Mouse (Mus musculus): ENCODE measurements at regions not wholly inside any gene's neighbourhood (a gene's known extent, or its start where the extent isn't known, plus 50 kb on each side); places are given as distances from the start of the nearest gene placed in this dataset.

DNA sequence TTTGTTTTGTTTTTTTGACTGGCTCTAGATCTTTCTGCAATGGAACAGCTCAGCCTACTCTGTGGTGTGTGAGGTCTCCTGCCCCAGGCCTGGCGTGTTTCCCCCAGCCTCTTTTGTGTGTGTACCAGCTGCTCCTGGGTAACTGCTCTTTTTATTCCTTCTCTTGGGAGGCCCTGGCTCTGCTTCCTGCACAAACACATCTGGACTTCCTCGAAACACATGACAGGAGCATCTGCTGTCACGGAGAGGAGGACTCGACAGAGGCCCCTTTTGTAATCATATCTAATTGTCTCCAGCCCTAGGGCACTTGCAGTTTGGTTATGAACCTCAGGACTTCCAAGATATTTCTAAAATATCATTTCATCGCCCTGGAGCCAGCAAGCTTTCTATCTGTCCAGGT, 79.5 kb upstream of the Sdk2 start:
- TF ChIP-seq GATA1 (IDR thresholded peaks at IDR 0.05; ENCODE audit: low read length), result no peak
- no peak for TF ChIP-seq TAL1 (IDR thresholded peaks at IDR 0.05; ENCODE audit: low read length)
- Histone ChIP-seq H3K27me3 (ENCODE audit: control insufficient read depth) (no peaks in the 10 kb centered on the region), H3K4me3 (replicated peaks) (no peak overlapping the region), H3K4me1 (ENCODE audit: control insufficient read depth) (no peaks in the 10 kb centered on the region), H3K9me3 (ENCODE audit: control insufficient read depth, low read length) (no peaks in the 10 kb centered on the region), H3K36me3 (ENCODE audit: control insufficient read depth) (no peaks in the 10 kb centered on the region)

DNA sequence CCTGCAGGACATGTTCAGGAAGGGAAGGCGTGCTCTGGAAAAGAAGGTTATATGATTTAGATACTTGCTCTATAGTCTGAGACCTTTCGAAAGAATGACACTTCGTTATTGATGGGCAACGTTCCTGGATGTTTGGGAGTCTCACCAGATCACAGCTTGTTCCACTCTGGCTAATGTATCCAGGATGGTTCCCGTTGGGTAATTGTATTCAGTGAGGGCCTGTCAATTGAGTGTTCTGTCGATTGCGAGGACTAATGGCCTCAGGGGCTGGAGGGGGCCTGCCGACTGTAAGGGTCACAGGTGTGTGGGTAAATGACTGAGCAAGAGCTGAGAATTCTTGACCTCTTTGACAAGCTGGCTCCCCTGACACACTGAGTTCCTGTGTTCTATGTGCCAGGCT, 62.4 kb upstream of the Sdk2 start:
- Histone ChIP-seq H3K9me3 (ENCODE audit: control insufficient read depth, low read length) (no peaks in the 10 kb centered on the region), H3K36me3 (ENCODE audit: control insufficient read depth) (no peaks in the 10 kb centered on the region), H3K27me3 (ENCODE audit: control insufficient read depth) (no peaks in the 10 kb centered on the region), H3K4me3 (replicated peaks) (no peak overlapping the region), H3K4me1 (ENCODE audit: control insufficient read depth) (no peaks in the 10 kb centered on the region)
- no peak for TF ChIP-seq GATA1 (IDR thresholded peaks at IDR 0.05; ENCODE audit: low read length)
- no peak for TF ChIP-seq TAL1 (IDR thresholded peaks at IDR 0.05; ENCODE audit: low read length)

DNA sequence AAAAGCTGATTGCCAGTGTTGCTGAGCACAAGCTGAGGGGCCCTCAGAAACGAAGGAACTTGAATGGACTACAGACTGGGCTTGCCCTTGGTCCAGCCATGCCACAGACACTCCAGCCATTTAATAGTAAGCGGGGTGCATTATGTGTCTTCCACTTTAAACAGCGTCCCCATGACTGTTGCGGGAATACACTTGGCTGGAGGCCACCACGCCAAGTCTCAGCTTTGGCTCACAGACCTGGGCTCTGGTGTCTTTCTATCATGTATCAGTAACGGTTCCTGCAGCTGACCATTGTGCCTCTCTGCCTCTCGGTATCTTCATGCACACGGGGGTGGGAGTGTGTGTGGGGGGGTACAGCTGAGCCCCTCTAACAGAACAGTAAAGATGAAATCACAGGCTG, 62.0 kb upstream of the Sdk2 start:
- H3K4me1 ChIP-seq (ENCODE audit: control insufficient read depth), result no peaks in the 10 kb centered on the region
- H3K9me3 ChIP-seq (ENCODE audit: control insufficient read depth, low read length), result no peaks in the 10 kb centered on the region
- no peaks in the 10 kb centered on the region for H3K36me3 ChIP-seq (ENCODE audit: control insufficient read depth)
- no peak overlapping the region for H3K4me3 ChIP-seq (replicated peaks)
- no peaks in the 10 kb centered on the region for H3K27me3 ChIP-seq (ENCODE audit: control insufficient read depth)
- TF ChIP-seq GATA1 (IDR thresholded peaks at IDR 0.05; ENCODE audit: low read length) (no peak), TAL1 (IDR thresholded peaks at IDR 0.05; ENCODE audit: low read length) (no peak)

DNA sequence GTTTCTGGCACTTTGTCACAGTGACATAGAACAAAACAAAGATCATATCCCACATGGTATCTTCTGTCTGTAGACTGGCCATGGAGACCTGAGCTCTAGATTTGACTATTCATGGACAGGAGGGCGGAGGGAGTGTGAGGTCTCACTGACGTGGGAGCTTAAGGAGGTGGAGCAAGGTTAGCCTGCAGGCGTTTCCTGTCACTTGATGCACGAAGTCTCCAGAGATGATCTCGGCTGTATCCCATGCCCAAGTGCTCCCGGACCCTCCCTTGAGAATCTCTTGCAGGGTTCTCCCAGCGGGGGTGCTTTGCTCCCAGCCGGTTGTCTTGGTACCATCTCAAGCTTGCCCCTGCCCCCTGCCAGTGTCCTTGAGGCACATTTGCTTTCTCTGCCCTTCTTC, 60.6 kb upstream of the Sdk2 start:
- TF ChIP-seq TAL1 (IDR thresholded peaks at IDR 0.05; ENCODE audit: low read length) (no peak), GATA1 (IDR thresholded peaks at IDR 0.05; ENCODE audit: low read length) (no peak)
- Histone ChIP-seq H3K4me1 (ENCODE audit: control insufficient read depth) (no peaks in the 10 kb centered on the region), H3K4me3 (replicated peaks) (no peak overlapping the region), H3K36me3 (ENCODE audit: control insufficient read depth) (no peaks in the 10 kb centered on the region), H3K27me3 (ENCODE audit: control insufficient read depth) (no peaks in the 10 kb centered on the region), H3K9me3 (ENCODE audit: control insufficient read depth, low read length) (no peaks in the 10 kb centered on the region)

DNA sequence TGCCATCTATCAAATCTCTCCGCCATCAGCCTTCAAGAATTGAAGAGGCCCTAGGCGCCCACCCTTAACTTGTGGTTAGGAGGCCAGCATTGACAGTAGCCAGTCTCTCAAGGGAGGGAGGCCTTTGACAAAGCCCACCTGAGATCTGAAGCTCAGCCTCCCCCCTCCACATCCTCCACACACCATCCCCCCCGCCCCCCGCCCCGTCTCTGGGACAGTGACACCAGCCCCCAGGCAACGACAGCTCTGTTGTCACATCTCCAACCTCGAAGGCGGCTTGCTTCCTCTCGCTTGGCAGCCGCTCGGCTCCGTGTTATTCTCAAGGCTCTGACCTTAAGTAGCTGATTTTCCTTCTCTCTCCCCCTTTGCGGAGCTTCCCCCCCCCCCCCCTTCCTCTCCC, 55.3 kb upstream of the Sdk2 start:
- no peaks in the 10 kb centered on the region for H3K4me1 ChIP-seq (ENCODE audit: control insufficient read depth)
- H3K9me3 ChIP-seq (ENCODE audit: control insufficient read depth, low read length), result no peaks in the 10 kb centered on the region
- no peaks in the 10 kb centered on the region for H3K36me3 ChIP-seq (ENCODE audit: control insufficient read depth)
- TF ChIP-seq TAL1 (IDR thresholded peaks at IDR 0.05; ENCODE audit: low read length), result no peak
- no peak for TF ChIP-seq GATA1 (IDR thresholded peaks at IDR 0.05; ENCODE audit: low read length)
- no peaks in the 10 kb centered on the region for H3K27me3 ChIP-seq (ENCODE audit: control insufficient read depth)
- H3K4me3 ChIP-seq (replicated peaks), result no peak overlapping the region

DNA sequence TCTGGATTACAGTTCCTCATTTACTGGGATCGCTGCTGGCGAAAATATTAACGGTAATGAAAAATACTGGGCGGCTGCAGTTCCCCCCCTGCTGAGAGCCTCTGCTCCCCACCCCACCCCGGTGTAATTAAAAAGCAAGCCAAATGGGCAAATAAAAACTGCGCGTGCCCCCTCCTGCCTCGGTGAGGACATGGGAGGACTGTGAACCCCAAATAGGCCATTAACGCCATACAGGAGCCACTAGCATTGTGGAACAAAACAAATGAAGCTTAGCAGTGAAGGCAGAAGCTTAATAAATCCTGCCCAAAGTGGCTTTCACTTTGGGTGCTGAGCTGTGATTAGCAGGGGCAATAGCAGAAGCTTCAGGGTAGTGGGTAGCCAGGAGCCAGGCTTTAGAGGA, 52.3 kb upstream of the Sdk2 start:
- Histone ChIP-seq H3K4me3 (replicated peaks) (no peak overlapping the region), H3K4me1 (ENCODE audit: control insufficient read depth) (no peaks in the 10 kb centered on the region), H3K27me3 (ENCODE audit: control insufficient read depth) (no peaks in the 10 kb centered on the region), H3K9me3 (ENCODE audit: control insufficient read depth, low read length) (no peaks in the 10 kb centered on the region), H3K36me3 (ENCODE audit: control insufficient read depth) (no peaks in the 10 kb centered on the region)
- TF ChIP-seq TAL1 (IDR thresholded peaks at IDR 0.05; ENCODE audit: low read length) (no peak), GATA1 (IDR thresholded peaks at IDR 0.05; ENCODE audit: low read length) (no peak)
